Mouse (Mus musculus) layer of hippocampus, adult 11-12 months (tissue): Measurements from ENCODE around the gene Prkcb.
A peak's percentile ranks its signal among the peaks of the same experiment; 100 is the strongest.

Source experiments
- DNase-seq: peaks from one replicate; pipeline ENCODE4 v3.0.0; 2022; ENCODE audit warnings: low spot score

The Prkcb gene

GRCm38 (mm10) chr7:122520850-122521638 is 232.5 kb downstream of the Prkcb start:
- DNase-seq = no peak

DNA sequence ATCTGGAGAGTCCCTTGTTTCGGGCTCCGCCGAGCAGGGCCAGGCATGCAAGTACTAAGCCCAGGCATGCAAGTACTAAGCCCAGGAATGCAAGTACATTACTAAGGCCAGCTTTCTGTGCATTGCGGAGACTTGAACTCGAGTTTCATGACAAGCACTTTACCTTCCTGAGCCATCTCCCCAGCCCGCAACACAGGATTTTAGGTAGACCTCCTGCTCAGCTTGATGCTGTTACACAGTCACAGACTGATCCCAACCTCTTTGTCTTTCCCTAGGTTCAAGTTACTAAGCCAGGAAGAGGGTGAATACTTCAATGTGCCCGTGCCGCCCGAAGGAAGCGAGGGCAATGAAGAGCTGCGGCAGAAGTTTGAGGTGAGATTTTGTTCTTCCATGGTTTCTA is 239.7 kb downstream of the Prkcb start:
- DNase-seq = no peak

DNA sequence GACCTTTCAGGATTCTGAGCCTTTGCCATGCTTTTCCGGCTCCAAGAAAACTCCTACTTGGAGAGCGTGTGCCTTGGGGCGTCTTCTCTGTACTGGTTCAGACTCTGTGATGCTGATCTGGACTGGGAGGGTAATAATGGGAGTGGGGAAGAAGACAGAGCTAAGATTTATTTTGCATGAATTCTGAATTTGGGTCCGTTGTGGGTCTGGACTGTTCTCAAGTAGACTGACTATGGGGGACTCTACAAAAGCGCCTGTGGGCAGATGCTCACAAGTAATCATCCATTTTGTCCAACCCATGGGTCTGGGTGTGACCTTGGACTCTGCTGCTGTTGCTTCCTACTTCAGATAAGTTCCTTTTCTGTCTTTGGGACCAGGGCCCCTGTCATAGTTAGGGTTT is 240.1 kb downstream of the Prkcb start:
- no peak for DNase-seq

DNA sequence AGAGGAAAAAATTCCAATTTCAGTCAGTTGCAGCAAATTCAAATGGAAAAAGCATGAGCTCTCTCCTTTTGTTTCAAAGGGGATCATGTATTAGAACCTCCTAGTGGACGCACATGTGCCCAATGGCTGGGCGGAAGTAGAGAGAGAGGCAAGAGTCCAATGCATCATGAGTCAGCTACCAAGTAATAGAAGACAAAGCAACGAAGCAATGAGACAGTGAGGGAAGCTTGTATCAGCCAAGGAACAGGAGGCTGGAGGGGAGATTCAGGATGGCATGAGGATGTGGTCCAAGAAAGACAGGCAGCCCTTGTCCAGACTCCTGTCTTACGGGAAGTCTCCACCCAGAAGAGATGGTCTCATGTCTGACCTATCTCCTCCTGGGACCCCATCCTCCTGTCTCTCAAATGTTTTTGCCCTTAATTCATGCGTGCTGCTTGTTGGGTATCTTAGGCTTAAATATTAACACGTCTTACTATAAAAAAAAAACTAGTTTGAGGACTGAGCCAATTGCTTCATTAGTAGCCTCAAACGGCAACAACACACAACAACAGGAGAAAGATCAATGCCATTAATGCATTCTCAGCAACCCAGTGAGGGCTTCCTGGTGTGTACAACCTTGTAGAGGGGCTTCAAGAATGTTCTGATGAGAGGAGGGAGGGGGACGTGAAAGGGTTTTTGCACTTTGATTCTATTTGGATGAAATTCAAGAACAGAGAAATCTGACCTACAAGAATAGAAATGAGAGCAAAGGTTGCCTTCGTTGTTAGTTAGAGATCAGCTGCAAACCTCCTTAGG is 245.2 kb downstream of the Prkcb start:
- DNase-seq = no peak

DNA sequence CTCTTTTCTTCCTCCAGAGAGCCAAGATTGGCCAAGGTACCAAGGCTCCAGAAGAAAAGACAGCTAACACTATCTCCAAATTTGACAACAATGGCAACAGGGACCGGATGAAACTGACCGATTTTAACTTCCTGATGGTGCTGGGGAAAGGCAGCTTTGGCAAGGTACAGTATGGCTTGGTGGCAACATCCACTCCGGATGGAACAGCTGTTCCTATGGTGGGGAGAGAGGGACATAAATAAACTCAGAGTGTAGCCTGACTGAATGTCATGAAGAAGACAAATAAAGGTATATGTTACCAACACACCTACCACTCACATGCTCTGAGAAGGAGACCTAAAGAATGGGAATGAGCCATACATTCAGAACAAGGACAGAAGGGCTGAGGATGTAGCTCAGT is 256.1 kb downstream of the Prkcb start:
- DNase-seq = no peak

GRCm38 (mm10) chr7:122556575-122557140 is 268.1 kb downstream of the Prkcb start:
- DNase-seq = no peak

DNA sequence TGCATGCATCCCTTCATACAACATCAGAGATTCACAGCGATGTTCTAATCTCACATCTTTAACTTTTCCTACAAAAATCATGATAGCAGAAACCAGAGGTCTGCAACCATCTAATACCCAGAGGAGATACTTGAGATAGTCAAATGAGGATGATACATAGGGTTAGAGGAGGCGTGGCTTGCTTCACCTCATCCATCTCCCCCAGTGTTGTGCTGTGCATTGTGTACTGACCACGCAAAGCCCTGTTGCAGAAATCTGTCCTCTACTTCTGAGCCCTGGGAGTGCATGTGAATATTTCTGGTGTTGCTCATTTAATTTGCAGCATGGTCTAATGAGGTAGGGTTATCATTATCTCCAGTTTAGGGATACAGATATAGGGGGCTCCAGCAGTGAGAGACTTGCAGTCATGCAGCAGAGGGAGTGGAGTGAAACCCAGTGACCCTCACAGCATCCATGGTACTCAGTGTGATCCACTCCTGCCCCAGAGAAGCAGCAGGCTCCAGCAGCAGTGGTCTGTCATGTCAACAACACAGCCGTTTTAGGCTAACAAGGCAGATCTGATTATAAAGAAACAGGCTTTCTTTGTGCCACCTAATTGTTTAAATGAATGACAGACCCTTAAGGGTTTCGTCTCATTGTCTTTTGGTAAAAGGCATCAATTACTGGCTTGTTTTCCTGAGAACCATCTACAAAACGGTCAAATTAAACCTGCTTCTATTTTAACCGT is 269.7 kb downstream of the Prkcb start:
- no peak for DNase-seq

DNA sequence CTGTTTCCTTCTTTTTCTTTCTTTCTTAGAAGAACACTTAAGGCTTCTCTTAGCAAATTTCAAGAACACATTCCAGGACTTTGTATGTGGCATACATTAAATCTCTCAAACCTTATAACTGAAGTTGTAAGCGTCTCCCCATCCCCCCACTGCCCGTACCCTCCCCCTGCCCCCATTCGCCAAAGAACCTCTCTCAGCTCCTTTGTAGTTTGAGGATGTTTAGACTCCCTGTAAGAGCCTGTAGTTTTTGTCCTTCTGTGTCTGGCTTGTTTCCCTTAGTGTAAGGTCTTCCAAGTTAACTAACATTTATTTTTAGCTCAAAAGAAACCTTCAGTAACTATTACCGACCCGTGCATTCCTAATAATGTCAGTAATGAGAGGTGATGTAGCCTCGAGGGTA is 270.4 kb downstream of the Prkcb start:
- no peak for DNase-seq

DNA sequence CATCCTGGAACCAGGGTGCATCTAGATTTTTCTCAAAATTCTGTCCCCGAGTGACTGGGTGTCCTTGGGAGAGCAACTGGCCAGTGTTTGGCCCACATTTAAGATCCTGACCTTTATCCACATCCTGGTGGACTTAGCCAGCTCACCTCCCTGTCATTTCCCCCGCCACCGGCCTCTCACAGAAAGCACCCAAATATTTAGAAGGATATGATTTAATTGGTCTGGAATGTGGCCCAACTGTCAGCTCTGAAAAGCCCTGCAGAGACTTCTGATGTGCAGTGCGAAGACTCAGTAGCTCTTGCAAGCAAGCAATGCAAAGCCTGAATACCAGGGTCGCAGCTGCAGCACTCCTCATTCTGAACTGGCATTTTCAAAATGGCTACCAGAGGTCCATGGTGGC is 274.0 kb downstream of the Prkcb start:
- no peak for DNase-seq

DNA sequence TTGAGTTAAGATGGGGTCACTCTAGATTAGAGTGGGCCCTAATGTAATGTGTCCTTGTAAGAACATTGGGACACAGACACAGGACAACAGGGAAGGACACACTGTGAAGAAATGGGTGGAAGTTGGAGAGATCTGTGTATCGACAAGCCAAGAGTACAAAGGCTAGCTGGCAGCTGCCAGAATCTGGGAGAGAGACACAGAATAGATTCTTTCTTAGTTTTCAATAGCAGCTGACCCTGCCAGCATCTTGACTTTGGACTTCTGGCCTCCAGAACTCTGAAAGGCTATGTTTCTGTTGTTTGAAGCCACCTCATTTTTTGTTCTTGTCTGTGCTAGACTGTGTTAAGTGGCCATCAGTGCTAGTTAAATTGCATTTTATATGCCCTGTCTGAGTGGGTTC is 276.8 kb downstream of the Prkcb start:
- DNase-seq = no peak

GRCm38 (mm10) chr7:122566011-122566410 is 277.5 kb downstream of the Prkcb start:
- no peak for DNase-seq

DNA sequence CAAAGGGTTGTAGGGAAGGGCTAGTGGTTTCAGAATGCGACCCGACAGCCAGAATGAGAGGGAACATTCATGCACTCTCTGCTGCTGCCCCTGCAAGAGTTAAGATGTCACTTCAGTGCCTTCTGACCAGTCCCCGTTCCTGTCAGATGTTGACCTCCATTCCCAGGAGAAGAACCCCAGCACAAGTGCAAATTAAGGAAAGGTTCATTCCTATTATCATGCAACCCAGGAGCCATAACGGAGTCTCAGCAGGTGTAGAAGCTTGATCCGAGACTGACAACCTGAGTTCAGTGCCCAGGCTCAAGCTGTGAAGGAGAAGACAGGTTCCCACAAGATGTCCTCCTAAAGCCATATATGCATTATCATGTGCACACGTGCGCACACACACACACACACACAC is 280.2 kb downstream of the Prkcb start:
- DNase-seq = no peak

DNA sequence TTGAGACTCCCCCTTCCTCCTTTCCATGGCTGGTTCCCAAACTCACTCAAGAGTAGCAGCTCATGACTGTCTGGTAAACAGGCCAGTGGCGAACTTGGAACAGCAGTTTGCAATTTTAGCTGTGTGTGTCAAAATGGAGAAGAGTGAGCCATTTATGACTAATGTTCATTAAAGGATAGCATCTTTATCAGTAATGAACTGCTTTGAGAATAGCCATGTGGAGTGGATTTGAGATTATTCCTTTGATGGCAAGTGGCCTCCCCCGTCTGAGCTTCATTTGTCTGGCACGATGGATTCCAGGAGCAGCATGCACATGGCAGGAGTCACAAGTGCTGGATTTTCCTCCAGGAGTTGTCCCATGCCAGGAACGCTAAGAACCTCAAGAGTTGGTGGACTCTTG is 281.9 kb downstream of the Prkcb start:
- no peak for DNase-seq

- DNase-seq = peak; percentile 16
Observed at GRCm38 (mm10) chr7:122573101-122573635, 284.6 kb downstream of the Prkcb start.

DNA sequence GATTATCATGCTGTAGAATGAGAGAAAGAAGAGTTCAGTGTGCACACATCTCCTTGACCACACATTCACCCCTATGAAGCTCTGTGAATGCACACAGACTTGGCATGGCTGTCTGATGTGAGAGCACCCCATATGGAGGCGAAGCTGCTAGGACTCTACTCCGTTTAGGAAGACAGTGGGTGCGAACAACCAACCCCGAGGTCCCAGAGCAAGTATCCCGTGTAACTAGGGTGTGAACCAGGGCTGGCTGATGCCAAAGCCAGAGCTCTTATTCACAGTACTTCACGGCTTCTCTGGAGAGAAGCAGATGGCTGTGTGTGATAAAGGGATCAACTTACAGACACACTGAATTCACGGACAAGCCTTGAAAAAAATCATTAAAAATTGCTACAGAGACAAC is 285.9 kb downstream of the Prkcb start:
- DNase-seq = no peak

DNA sequence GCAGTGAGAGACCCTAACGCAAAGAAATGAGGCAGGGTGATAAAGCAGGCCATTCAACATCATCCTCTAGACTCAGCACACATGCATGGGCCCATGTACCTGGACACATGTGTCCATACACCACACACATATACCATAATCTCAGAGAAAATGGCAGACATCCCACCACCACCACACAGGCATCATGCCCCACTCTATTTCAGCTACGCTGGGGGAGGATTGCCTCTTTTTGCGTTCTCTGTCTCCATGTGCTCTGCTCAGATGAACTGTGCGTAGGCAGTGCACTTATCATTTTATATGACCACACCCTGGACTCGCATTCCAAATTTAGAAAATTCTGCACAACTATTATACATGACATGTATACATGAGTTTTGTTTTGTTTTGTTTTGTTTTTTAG is 286.5 kb downstream of the Prkcb start:
- DNase-seq = no peak

GRCm38 (mm10) chr7:122575506-122575905 is 287.0 kb downstream of the Prkcb start:
- DNase-seq = peak; percentile 12

DNA sequence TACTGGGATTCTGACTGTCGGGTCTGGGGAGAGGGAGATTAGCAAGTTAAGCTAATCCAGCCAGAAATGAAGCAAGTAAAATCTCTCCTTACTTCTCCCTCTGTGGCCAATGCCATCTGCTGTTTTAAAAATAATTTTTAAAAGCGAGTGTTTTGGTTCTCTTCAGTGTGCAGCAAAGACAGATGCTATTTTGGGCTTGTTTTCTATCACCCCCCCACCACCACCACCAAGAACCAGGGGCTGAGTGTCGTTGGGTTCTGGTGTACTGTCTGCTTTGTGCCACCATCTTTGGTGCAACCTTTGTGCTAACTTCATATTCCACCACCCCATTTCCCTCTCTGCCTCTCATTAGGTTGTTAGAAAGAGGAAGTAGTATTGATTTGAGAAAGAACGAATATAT is 289.0 kb downstream of the Prkcb start:
- no peak for DNase-seq

DNA sequence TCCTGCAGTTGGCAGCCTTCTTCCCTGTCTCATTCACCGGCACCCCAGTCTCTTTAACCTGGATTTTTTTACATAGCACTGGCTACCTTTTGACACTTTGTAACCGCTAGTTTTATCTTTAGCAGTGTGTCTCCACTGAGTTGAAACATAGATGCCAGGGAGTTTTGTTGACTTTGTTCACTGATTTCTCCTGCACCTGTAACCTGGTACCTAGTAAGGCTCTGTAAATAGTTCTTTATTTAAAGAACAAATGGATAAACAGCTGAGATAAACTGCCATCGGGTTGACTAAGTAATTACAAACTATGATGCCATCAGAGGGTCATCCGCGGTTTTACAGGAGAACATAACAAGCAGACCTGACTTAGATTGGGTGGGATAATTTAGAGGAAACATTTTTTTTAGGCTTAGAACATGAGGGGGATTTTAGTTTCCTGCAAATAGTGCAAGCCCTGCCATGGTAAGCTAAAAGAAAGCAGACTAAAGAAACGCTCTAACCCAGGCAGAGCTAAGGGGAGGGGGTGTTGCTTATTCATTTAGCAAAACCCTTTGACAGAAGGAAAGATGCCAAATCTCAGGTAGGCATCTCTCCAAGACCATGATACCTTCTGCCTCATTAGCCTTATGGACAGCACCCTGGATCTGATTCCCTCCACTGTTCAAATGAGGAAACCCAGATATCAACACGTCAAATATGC is 291.1 kb downstream of the Prkcb start:
- no peak for DNase-seq

GRCm38 (mm10) chr7:122580158-122580475 is 291.6 kb downstream of the Prkcb start:
- no peak for DNase-seq

- DNase-seq = peak; percentile 67
Observed at GRCm38 (mm10) chr7:122584421-122585151, 296.0 kb downstream of the Prkcb start.
